Mouse (Mus musculus) intestine, embryonic 14.5 days (tissue): Measurements from ENCODE around the gene Vpreb3. TPM values are rescaled to one million over a fixed set of nuclear protein-coding genes. Genes with fewer than 3 reads are reported as not detected.
A peak's percentile ranks its signal among the peaks of the same experiment; 100 is the strongest.

Experiments
- ATAC-seq: fragments of 200-750 bp; cut with Nextera tagmentation; replicated peaks from 2 replicates; pipeline ENCODE4 v1.8.0; 2017; ENCODE audit warnings: low read depth, moderate number of reproducible peaks, moderate TSS enrichment, moderate library complexity; ENCODE audit not compliant: low FRiP score, low TSS enrichment
- DNase-seq: peaks from one replicate; pipeline ENCODE4 v3.0.0-alpha.2; 2018; ENCODE audit warnings: low spot score
- H3K27ac ChIP-seq: fragments of 300-500 bp; sonication (generic); 2 replicates; pipeline ENCODE4 v1.5.1; 2014; ENCODE audit warnings: low read depth, mild to moderate bottlenecking, control low read depth
- H3K27me3 ChIP-seq: fragments of 300-500 bp; sonication (generic); replicated peaks from 2 replicates; pipeline ENCODE4 v1.6.1; 2014; ENCODE audit warnings: low read length, control low read depth; ENCODE audit not compliant: control insufficient read depth, insufficient read depth
- H3K36me3 ChIP-seq: fragments of 300-500 bp; sonication (generic); 2 replicates; pipeline ENCODE4 v1.6.1; 2014; ENCODE audit warnings: low read length, control low read depth; ENCODE audit not compliant: control insufficient read depth, insufficient read depth
- H3K4me1 ChIP-seq: fragments of 300-500 bp; sonication (generic); replicated peaks from 2 replicates; pipeline ENCODE4 v1.6.1; 2014; ENCODE audit warnings: low read length, control low read depth, mixed read lengths; ENCODE audit not compliant: control insufficient read depth, insufficient read depth
- H3K4me2 ChIP-seq: fragments of 300-500 bp; sonication (generic); 2 replicates; pipeline ENCODE4 v1.6.1; 2014; ENCODE audit warnings: low read length
- H3K4me3 ChIP-seq: fragments of 300-500 bp; sonication (generic); 2 replicates; pipeline ENCODE4 v1.5.1; 2014; ENCODE audit warnings: low read depth, low read length, control low read depth, mixed read lengths
- H3K9ac ChIP-seq: fragments of 300-500 bp; sonication (generic); 2 replicates; pipeline ENCODE4 v1.6.1; 2014; ENCODE audit warnings: mild to moderate bottlenecking, low read length
- H3K9me3 ChIP-seq: fragments of 300-500 bp; sonication (generic); 2 replicates; pipeline ENCODE4 v1.6.1; 2016; ENCODE audit warnings: low read length, control low read depth; ENCODE audit not compliant: control insufficient read depth
- WGBS: fragments of 180-500 bp; shearing (Covaris S2); extraction: QIAGEN DNeasy Blood & Tissue Kit; methylation state at CpG from one replicate; pipeline ENCODE4 v1.1.7; 2014; 5-methylcytosine and 5-hydroxymethylcytosine counted together
- polyA plus RNA-seq: library from polyadenylated mRNA; unstranded; fragments of >200 nt; fragmentation: Nextera tagmentation; extraction: Ambion mirVana; gene quantifications from 2 replicates; pipeline ENCODE4 v1.2.1, GENCODE M21; 2014

Vpreb3 gene
- polyA plus RNA-seq, 1 experiment from 2014 or later = not detected

GRCm38 (mm10) chr10:75935680-75936541, 6.9 kb upstream of the Vpreb3 start, which contains the start of gene Mmp11:
Gene Mmp11 (minus strand): TSS chr10:75936496.
- 2% methylated on average over 51 of the region's 51 CpGs for WGBS
- Histone ChIP-seq H3K4me1 (peaks cover 5% of the 10 kb centered on the region), H3K27ac (no peak within 1 kb of the TSS), H3K9me3 (no peaks in the 10 kb centered on the region), H3K36me3 (no peaks in the 10 kb centered on the region), H3K9ac (peak within 1 kb of the TSS; percentile 51), H3K4me2 (peak within 1 kb of the TSS; percentile 80), H3K4me3 (peak within 1 kb of the TSS; percentile 62), H3K27me3 (peaks cover 10% of the 10 kb centered on the region)
- ATAC-seq (peak; percentile 69), DNase-seq (peak; percentile 91)

DNA sequence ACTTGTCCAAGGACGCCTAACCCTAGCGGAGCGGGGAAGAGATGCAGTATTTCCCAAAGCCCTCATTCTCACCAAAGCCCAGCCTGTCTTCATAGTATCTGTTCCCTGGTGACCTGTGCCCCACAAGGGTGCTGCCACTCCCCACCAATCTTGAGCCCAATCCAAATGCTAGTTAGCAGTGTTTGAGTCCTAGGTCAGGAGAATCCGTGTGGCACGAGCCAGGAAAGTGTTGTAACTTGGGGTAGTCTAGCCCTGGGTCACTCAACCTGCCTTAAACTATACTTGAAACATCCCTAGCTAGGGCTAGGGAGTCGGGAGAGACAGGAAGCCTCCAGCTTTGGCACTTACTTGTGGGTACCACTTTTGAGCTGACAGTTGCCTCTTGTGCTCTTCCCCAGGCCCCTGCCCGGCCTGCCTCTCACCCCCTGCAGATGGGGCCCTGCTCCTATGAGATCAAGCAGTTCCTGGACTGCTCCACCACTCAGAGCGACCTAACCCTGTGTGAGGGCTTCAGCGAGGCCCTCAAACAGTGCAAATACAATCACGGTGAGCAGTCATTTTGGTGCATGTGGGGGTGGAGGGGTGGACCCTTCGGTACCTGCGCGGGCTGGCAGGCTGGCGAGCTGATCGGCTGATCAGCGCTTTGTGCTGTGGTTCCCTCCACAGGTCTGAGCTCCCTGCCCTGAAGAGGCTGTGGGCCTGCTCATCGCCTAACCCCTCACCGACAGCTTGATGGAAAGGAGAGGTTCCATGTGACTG, 5.8 kb upstream of the Vpreb3 start:
- Histone ChIP-seq H3K4me1 (peaks cover under 1% of the 10 kb centered on the region), H3K27ac (no peak overlapping the region), H3K9ac (no peak overlapping the region), H3K36me3 (no peaks in the 10 kb centered on the region), H3K27me3 (peaks cover 10% of the 10 kb centered on the region), H3K4me3 (no peak overlapping the region), H3K9me3 (no peaks in the 10 kb centered on the region), H3K4me2 (no peak overlapping the region)
- WGBS = 42% methylated on average over 18 of the region's 18 CpGs
- ATAC-seq (no peak), DNase-seq (no peak)

GRCm38 (mm10) chr10:75937851-75938643, 4.8 kb upstream of the Vpreb3 start:
- 45% methylated on average over 10 of the region's 10 CpGs for WGBS
- Histone ChIP-seq H3K4me3 (no peak overlapping the region), H3K27me3 (peaks cover 10% of the 10 kb centered on the region), H3K27ac (no peak overlapping the region), H3K4me2 (no peak overlapping the region), H3K9ac (no peak overlapping the region), H3K36me3 (no peaks in the 10 kb centered on the region), H3K9me3 (no peaks in the 10 kb centered on the region), H3K4me1 (no peaks in the 10 kb centered on the region; the same call in 1 of the 2 replicates)
- DNase-seq = no peak
- ATAC-seq = no peak

- Histone ChIP-seq H3K4me3 (no peak overlapping the region), H3K9ac (no peak overlapping the region), H3K9me3 (no peaks in the 10 kb centered on the region), H3K27ac (no peak overlapping the region), H3K27me3 (peaks cover 10% of the 10 kb centered on the region), H3K4me2 (no peak overlapping the region), H3K36me3 (no peaks in the 10 kb centered on the region), H3K4me1 (peaks cover 6% of the 10 kb centered on the region)
- DNase-seq = no peak
- WGBS = 54% methylated on average over 9 of the region's 9 CpGs
- ATAC-seq = no peak
These were observed 3.2 kb upstream of the Vpreb3 start for GRCm38 (mm10) chr10:75939481-75940234.

GRCm38 (mm10) chr10:75940520-75940919, 2.3 kb upstream of the Vpreb3 start, which contains the start of gene Gm867:
Gene Gm867 (minus strand): TSS chr10:75940672.
- Histone ChIP-seq H3K4me1 (peaks cover 6% of the 10 kb centered on the region), H3K9ac (no peak within 1 kb of the TSS), H3K27ac (no peak within 1 kb of the TSS), H3K4me2 (no peak within 1 kb of the TSS), H3K9me3 (no peaks in the 10 kb centered on the region), H3K27me3 (peaks cover 8% of the 10 kb centered on the region), H3K4me3 (no peak within 1 kb of the TSS), H3K36me3 (no peaks in the 10 kb centered on the region)
- no peak for ATAC-seq
- no peak for DNase-seq
- 81% methylated on average over 5 of the region's 5 CpGs for WGBS

- Histone ChIP-seq H3K27ac (no peak overlapping the region), H3K9ac (no peak overlapping the region), H3K9me3 (no peaks in the 10 kb centered on the region), H3K4me1 (peaks cover 6% of the 10 kb centered on the region; the same call in 1 of the 2 replicates), H3K4me2 (no peak overlapping the region), H3K36me3 (no peaks in the 10 kb centered on the region), H3K4me3 (no peak overlapping the region), H3K27me3 (peaks cover 4% of the 10 kb centered on the region)
- ATAC-seq = no peak
- 74% methylated on average over 9 of the region's 9 CpGs for WGBS
- no peak for DNase-seq
These were observed 1.6 kb upstream of the Vpreb3 start for GRCm38 (mm10) chr10:75941042-75941824.

GRCm38 (mm10) chr10:75944066-75944772, 1.4 kb downstream of the Vpreb3 start:
- no peaks in the 10 kb centered on the region for H3K9me3 ChIP-seq
- DNase-seq (no peak), ATAC-seq (no peak)
- no peak overlapping the region for H3K4me3 ChIP-seq
- no peak overlapping the region for H3K4me2 ChIP-seq
- H3K27ac ChIP-seq = peak overlapping the region; percentile 64; the same call in 1 of the 2 replicates
- H3K4me1 ChIP-seq = peaks cover 6% of the 10 kb centered on the region; the same call in 1 of the 2 replicates
- WGBS = 31% methylated on average over 11 of the region's 11 CpGs
- H3K27me3 ChIP-seq = no peaks in the 10 kb centered on the region
- no peaks in the 10 kb centered on the region for H3K36me3 ChIP-seq
- H3K9ac ChIP-seq = no peak overlapping the region
